Mouse (Mus musculus) ES-E14 (cell line): ENCODE results near the gene Prcc. TPM values are rescaled to one million over a fixed set of nuclear protein-coding genes. Genes with fewer than 3 reads are reported as not detected.

ENCODE experiments used
- DNase-seq: peaks from one replicate; pipeline ENCODE4 v3.0.0-alpha.2; 2013; ENCODE audit warnings: low read depth, low spot score
- H3K27ac ChIP-seq: 2 replicates; pipeline ENCODE4 v1.5.1; 2012; ENCODE audit warnings: low read depth, mild to moderate bottlenecking, low read length, moderate library complexity, mixed read lengths; ENCODE audit not compliant: poor library complexity, insufficient read depth, severe bottlenecking
- H3K36me3 ChIP-seq: 2 replicates; pipeline ENCODE4 v1.6.1; 2012; ENCODE audit warnings: mild to moderate bottlenecking, low read length, moderate library complexity, mixed read lengths; ENCODE audit not compliant: control insufficient read depth, poor library complexity, insufficient read depth, severe bottlenecking
- H3K4me1 ChIP-seq, 2 experiments: fragments of 150-350 bp in 1 of 2; sonication (generic) in 1 of 2; 2 replicates each; pipeline ENCODE4 v1.6.1; 2012; ENCODE audit warnings: low read length in 2 of 2, mild to moderate bottlenecking in 1 of 2, mixed read lengths in 1 of 2; ENCODE audit not compliant: control insufficient read depth in 2 of 2, insufficient read depth in 2 of 2, poor library complexity in 1 of 2
- H3K4me3 ChIP-seq, 2 experiments: fragments of 150-350 bp in 1 of 2; sonication (generic) in 1 of 2; 2 replicates each; pipeline ENCODE4 v1.5.1; 2012; ENCODE audit warnings: low read length in 2 of 2, low read depth in 1 of 2, mild to moderate bottlenecking in 1 of 2, mixed read lengths in 1 of 2; ENCODE audit not compliant: insufficient read depth in 1 of 2, poor library complexity in 1 of 2, severe bottlenecking in 1 of 2
- H3K9ac ChIP-seq: 2 replicates; pipeline ENCODE4 v1.6.1; 2012; ENCODE audit warnings: low read depth, mild to moderate bottlenecking, low read length, mixed read lengths; ENCODE audit not compliant: poor library complexity, insufficient read depth, severe bottlenecking
- H3K9me3 ChIP-seq: fragments of 150-350 bp; sonication (generic); 2 replicates; pipeline ENCODE4 v1.6.1; 2012; ENCODE audit warnings: low read depth, mild to moderate bottlenecking, low read length; ENCODE audit not compliant: control insufficient read depth, insufficient read depth
- CHD2 ChIP-seq: IDR thresholded peaks from 2 replicates; pipeline ENCODE4 v1.6.1; 2014; ENCODE audit warnings: mild to moderate bottlenecking, low read depth, low read length, inconsistent platforms
- HCFC1 ChIP-seq: IDR thresholded peaks from 2 replicates; pipeline ENCODE4 v1.6.1; 2012; ENCODE audit warnings: low read length, inconsistent platforms, borderline replicate concordance; ENCODE audit not compliant: insufficient read depth
- MAFK ChIP-seq: IDR thresholded peaks from 2 replicates; pipeline ENCODE4 v1.6.1; 2014; ENCODE audit warnings: mild to moderate bottlenecking, low read depth, low read length, inconsistent platforms; ENCODE audit not compliant: insufficient read depth
- ZC3H11A ChIP-seq: IDR thresholded peaks from 2 replicates; pipeline ENCODE4 v1.6.1; 2012; ENCODE audit warnings: low read depth, mild to moderate bottlenecking, inconsistent platforms, low read length, borderline replicate concordance
- ZNF384 ChIP-seq: IDR thresholded peaks from 2 replicates; pipeline ENCODE4 v1.6.1; 2012; ENCODE audit warnings: low read depth, low read length, inconsistent platforms
- in situ Hi-C, 2 experiments: fragments of 600-800 bp; cut with MboI; formaldehyde crosslinking; loops; one replicate each; pipeline ENCODE4 v1.15.1; 2025; ENCODE audit warnings: low sequenced_read_pairs in 2 of 2, inconsistent platforms in 1 of 2; ENCODE audit not compliant: unreplicated experiment in 2 of 2
- total RNA-seq: library from RNA; depleted of rRNA; stranded (reverse); fragments of 300-350 nt; gene quantifications from 2 replicates; pipeline ENCODE4 v1.2.3, GENCODE M21; 2012; rRNA removed

The Prcc gene
- total RNA-seq, result 40.2 and 53.8 TPM in 2 replicates

DNA sequence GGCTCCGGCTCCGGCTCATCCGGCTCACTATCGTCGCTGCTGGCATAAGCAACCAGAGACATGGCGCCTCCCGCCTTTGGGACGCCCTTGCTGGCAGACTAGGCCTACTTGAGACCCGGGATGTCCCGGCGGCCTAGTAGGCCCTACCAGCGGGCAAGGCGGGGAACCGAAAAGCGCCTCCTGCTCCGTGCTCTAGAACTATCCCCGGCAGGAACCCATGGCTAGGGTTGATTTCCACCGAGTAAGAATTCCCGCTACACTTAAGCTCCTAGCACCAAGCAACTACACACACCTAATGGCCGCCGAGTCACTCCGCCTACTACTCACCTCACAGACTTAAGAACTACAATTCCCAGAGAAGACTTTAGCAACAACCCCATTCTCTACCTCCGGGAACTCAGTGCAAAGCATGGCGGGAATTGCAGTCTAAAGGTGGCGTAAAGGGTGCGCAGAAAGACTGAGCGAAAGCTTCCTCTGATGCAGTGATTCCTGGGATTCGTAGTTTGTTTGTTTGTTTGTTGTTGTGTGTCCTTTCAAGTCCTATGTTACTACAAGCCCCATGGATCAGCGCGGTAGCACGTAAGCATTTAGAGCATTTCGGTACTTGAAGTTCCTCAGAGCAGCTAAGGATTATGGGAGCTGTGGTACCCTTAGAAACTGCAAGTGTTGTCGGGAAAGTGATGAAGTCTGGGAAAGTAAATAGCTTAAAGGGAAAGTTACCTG lies at the start of gene Prcc:
Gene Prcc (minus strand): TSS at position 328 of the 723 bp plus-strand sequence.
- peak within 1 kb of the TSS; percentile 86 for H3K27ac ChIP-seq
- in situ Hi-C loops, result no loop called here
- H3K9ac ChIP-seq, result peak within 1 kb of the TSS; percentile 97
- H3K36me3 ChIP-seq, result peaks cover 5% of the 10 kb centered on the region
- TF ChIP-seq MAFK (no peak), ZC3H11A (no peak), ZNF384 (no peak), CHD2 (peak; percentile 59; the same call in 1 of the 2 replicates), HCFC1 (peak; percentile 99)
- H3K4me1 ChIP-seq, result peaks cover 0 to 3% of the 10 kb centered on the region in 2 experiments; a peak in 1 of 4 replicates
- H3K9me3 ChIP-seq, result no peaks in the 10 kb centered on the region
- H3K4me3 ChIP-seq, result peak within 1 kb of the TSS; percentile 78 to 95
- DNase-seq, result peak; percentile 95

DNA sequence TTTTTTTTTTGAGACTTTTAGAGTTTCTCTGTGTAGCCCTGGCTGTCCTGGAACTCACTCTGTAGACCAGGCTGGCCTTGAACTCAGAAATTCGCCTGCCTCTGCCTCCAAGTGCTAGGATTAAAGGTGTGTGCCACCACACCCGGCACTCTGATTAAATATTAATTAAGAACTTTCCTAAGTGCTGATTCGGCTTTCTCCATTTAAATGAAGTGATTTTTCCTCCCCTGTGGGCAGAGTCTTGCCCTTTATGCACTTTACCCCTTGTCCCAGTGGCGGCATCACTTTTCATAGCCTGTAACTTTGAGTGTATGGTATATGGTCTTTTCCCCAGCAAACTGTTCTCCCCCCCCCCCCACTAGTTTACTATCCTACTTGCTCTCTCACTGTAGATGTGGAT lies 49.8 kb upstream of the Prcc start:
- peaks cover 50% of the 10 kb centered on the region for H3K36me3 ChIP-seq
- DNase-seq, result no peak
- TF ChIP-seq HCFC1 (no peak), ZNF384 (no peak), ZC3H11A (no peak), MAFK (no peak), CHD2 (no peak)
- H3K4me1 ChIP-seq, result peaks cover 2 to 9% of the 10 kb centered on the region in 2 experiments; a peak in 3 of 4 replicates
- no peak overlapping the region for H3K27ac ChIP-seq
- no peaks in the 10 kb centered on the region for H3K9me3 ChIP-seq
- in situ Hi-C loops, result loop anchor here in 1 of 2 experiments (5.0 kb wide), 1 partner anchor 52 kb away; no protein-coding TSS in a partner anchor
- no peak overlapping the region for H3K9ac ChIP-seq
- H3K4me3 ChIP-seq, result no peak overlapping the region

DNA sequence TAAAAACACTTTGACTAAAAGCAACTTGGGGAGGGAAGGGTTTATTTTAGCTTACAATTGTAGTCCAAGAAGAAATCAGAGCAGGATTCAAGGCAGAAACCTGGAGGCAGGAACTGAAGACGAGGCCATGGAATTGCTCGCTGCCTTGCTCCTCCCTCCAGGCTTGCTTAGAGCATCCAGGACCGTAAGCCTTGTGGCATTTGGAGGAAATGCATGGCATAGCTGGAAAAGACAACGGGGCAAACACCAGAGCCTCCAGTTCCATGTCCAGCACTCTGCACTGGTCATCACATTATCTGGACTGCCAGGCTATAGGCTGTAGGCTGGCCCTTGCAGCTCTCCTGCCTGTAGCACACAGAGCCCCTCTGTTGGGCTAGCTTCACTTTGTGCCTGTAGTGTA lies 49.1 kb upstream of the Prcc start:
- Histone ChIP-seq H3K4me1 (peaks cover 2 to 9% of the 10 kb centered on the region in 2 experiments; a peak in 3 of 4 replicates), H3K9me3 (no peaks in the 10 kb centered on the region), H3K9ac (no peak overlapping the region), H3K36me3 (peaks cover 47% of the 10 kb centered on the region), H3K4me3 (no peak overlapping the region), H3K27ac (no peak overlapping the region)
- no peak for DNase-seq
- in situ Hi-C loops, result no loop called here
- TF ChIP-seq CHD2, result no peak
- TF ChIP-seq ZC3H11A, result no peak
- TF ChIP-seq HCFC1, result no peak
- TF ChIP-seq ZNF384, result no peak
- TF ChIP-seq MAFK, result no peak

DNA sequence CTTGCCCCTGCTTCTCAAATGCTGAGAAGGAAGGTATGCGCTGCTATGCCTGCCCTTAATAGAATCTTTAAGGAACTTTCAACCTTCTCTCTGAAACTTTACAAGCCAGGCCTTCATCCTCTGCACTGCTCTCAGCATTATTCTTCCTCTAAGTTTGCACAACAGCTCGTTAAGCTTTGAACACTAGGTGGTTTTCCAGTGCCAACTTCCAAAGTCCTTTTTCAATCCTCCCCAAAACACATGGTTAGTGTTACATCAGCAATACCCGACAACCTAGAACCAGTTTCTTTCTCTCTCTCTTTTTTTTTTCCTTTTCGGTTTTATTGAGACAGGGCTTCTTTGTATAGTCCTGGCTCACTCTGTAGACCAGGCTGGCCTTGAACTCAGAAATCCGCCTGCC lies 48.6 kb upstream of the Prcc start:
- no peak overlapping the region for H3K27ac ChIP-seq
- in situ Hi-C loops, result no loop called here
- H3K9me3 ChIP-seq, result no peaks in the 10 kb centered on the region
- TF ChIP-seq ZNF384 (no peak), CHD2 (no peak), MAFK (no peak), ZC3H11A (no peak), HCFC1 (no peak)
- H3K36me3 ChIP-seq, result peaks cover 43% of the 10 kb centered on the region
- no peak for DNase-seq
- no peak overlapping the region for H3K4me3 ChIP-seq
- H3K4me1 ChIP-seq, result peaks cover 2 to 9% of the 10 kb centered on the region in 2 experiments; a peak in 3 of 4 replicates
- no peak overlapping the region for H3K9ac ChIP-seq
